In the genomic region with DNA sequence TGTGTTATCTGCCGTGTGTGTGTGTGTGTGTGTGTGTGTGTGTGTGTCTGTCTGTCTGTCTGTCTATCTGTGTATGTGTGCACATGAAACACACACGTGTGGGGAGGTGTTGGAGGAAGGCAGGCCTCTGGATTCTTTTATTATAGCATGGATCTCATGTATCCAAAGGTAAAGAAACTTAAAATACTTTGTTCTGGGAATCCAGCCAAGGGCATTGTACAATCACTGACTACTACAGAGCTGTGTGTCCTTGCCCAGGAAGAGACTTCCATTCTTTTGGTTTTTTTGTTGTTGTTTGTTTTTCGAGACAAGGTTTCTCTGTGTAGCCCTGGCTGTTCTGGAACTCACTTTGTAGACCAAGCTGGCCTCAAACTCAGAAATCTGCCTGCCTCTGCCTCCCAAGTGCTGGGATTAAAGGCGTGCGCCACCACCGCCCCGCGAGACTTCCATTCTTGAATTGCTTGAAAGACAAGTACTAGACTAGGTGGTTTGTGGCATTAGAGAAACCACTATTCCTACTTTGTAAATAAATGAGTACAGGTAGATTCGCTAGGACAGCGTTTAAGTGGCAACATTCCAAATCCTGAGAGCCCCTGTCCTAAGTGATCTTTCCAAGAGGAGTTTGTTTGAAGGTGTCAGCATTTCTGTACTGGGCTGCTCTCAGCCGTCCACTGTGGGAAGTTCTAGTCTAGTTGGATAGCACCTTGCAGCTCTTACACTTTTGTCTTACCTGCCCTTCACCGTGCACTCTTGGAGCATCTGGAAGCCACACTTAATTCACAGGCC, we compare ENCODE assay signal across 21 mouse cellular contexts. TPM values are rescaled to one million over a fixed set of nuclear protein-coding genes. Genes with fewer than 3 reads are reported as not detected.
DNase-seq lines count a peak whose midpoint lies in the region; ATAC-seq and TF ChIP-seq lines count a peak whose summit lies in the region.
"Had no signal": no experiment of that assay in that cellular context is flagged by ENCODE, and none has a peak within 500 bp of the region (broad histone marks: within the 10 kb centered on the region; RNA-seq: fewer than 3 reads in every experiment).

No protein-coding gene starts in this region.

- no peak for ATAC-seq in heart, embryonic 16.5 days (replicated peaks; ENCODE audit: extremely low read depth, insufficient read depth, low FRiP score)
- ATAC-seq in lung, embryonic 14.5 days (ENCODE audit: insufficient read depth): no peak
- ATAC-seq: intestine, embryonic 16.5 days; midbrain, embryonic 13.5 days; Patski had no signal

- peaks cover 25% of the 10 kb centered on the region for H3K4me1 ChIP-seq in heart, embryonic 16.5 days (ENCODE audit: control insufficient read depth, insufficient read depth, low read length)
- peaks cover 11% of the 10 kb centered on the region for H3K4me1 ChIP-seq in lung, embryonic 14.5 days (ENCODE audit: insufficient read depth)
- peaks cover 21% of the 10 kb centered on the region for H3K4me1 ChIP-seq in lung, adult 2 months (ENCODE audit: control insufficient read depth, insufficient read depth, low read length)
- H3K4me1 ChIP-seq in brown adipose tissue, adult 24 weeks (ENCODE audit: control insufficient read depth, insufficient read depth, insufficient read length, low read length): peaks cover 14% of the 10 kb centered on the region

- no peak overlapping the region for H3K4me3 ChIP-seq in heart, embryonic 16.5 days (ENCODE audit: low read length)
- H3K4me3 ChIP-seq in lung, embryonic 14.5 days (ENCODE audit: low read depth, low read length): no peak overlapping the region
- no peak overlapping the region for H3K4me3 ChIP-seq in lung, adult 2 months (replicated peaks; ENCODE audit: extremely low read depth, low read depth, low read length)
- H3K4me3 ChIP-seq in brown adipose tissue, adult 24 weeks (ENCODE audit: insufficient read depth, low read depth, low read length): no peak overlapping the region
- H3K4me3 ChIP-seq: forebrain, embryonic 12.5 days; hindbrain, embryonic 15.5 days; limb, embryonic 12.5 days; midbrain, embryonic 13.5 days; neural tube, embryonic 12.5 days had no signal

- peak overlapping the region; percentile 23; the same call in 1 of the 2 replicates for H3K27ac ChIP-seq in heart, embryonic 16.5 days (ENCODE audit: low read length)
- no peak overlapping the region for H3K27ac ChIP-seq in lung, embryonic 14.5 days (ENCODE audit: low read depth)
- 0 out of 2 replicates have a peak overlapping the region, but pooled peaks have one; percentile 13 for H3K27ac ChIP-seq in brown adipose tissue, adult 24 weeks (replicated peaks; ENCODE audit: low read depth, low read length)
- H3K27ac ChIP-seq: forebrain, embryonic 12.5 days; hindbrain, embryonic 15.5 days; limb, embryonic 12.5 days; liver, embryonic 14.5 days; midbrain, embryonic 13.5 days; neural tube, embryonic 12.5 days; stomach, postnatal 0 days had no signal

- 78% methylated on average over 12 of the region's 12 CpGs for WGBS in heart, embryonic 16.5 days
- 80% methylated on average over 12 of the region's 12 CpGs for WGBS in lung, embryonic 14.5 days
- 64% methylated on average over 12 of the region's 12 CpGs for WGBS in lung, adult 2 months

- H3K27me3 ChIP-seq in heart, embryonic 16.5 days (ENCODE audit: control insufficient read depth, insufficient read depth, low read length): no peaks in the 10 kb centered on the region
- no peaks in the 10 kb centered on the region for H3K27me3 ChIP-seq in lung, embryonic 14.5 days (ENCODE audit: insufficient read depth, low read length)
- H3K27me3 ChIP-seq: forebrain, embryonic 12.5 days; hindbrain, embryonic 15.5 days; midbrain, embryonic 13.5 days; neural tube, embryonic 12.5 days; Patski had no signal

- no peak for DNase-seq in heart, postnatal 4 days
- DNase-seq in lung, embryonic 14.5 days: peak; percentile 37
- no peak for DNase-seq in lung, adult 2 months
- DNase-seq in lung, postnatal 25 days (ENCODE audit: low spot score): peak; percentile 69
- DNase-seq in frontal cortex, postnatal 25 days (ENCODE audit: low spot score in 2 of 2): no peak
- DNase-seq: cerebellum, adult 9-10 months; gastrocnemius, postnatal 14 days; layer of hippocampus, adult 9-11 months; right cerebral cortex, postnatal 4 days; thymus, postnatal 14 days had no signal

- no peak overlapping the region for H3K9ac ChIP-seq in heart, embryonic 16.5 days (ENCODE audit: low read length)
- no peak overlapping the region for H3K9ac ChIP-seq in lung, embryonic 14.5 days
- H3K9ac ChIP-seq: forebrain, embryonic 12.5 days; hindbrain, embryonic 15.5 days; limb, embryonic 12.5 days; liver, embryonic 14.5 days; midbrain, embryonic 13.5 days; neural tube, embryonic 12.5 days had no signal

- no peaks in the 10 kb centered on the region for H3K9me3 ChIP-seq in heart, embryonic 16.5 days (replicated peaks; ENCODE audit: control insufficient read depth, low read length)
- no peaks in the 10 kb centered on the region for H3K9me3 ChIP-seq in lung, embryonic 14.5 days (ENCODE audit: low read depth, low read length)
- H3K9me3 ChIP-seq: forebrain, embryonic 12.5 days; hindbrain, embryonic 15.5 days; limb, embryonic 12.5 days; midbrain, embryonic 13.5 days; neural tube, embryonic 12.5 days had no signal

- TF ChIP-seq POLR2A in lung, adult 2 months (IDR thresholded peaks at IDR 0.05; ENCODE audit: borderline replicate concordance, extremely low read depth, low read depth, low read length): no peak

- H3K4me2 ChIP-seq in heart, embryonic 16.5 days (ENCODE audit: low read depth, low read length): no peak overlapping the region
- no peak overlapping the region for H3K4me2 ChIP-seq in lung, embryonic 14.5 days
- H3K4me2 ChIP-seq: forebrain, embryonic 12.5 days; hindbrain, embryonic 15.5 days; limb, embryonic 12.5 days; midbrain, embryonic 13.5 days; neural tube, embryonic 12.5 days had no signal

- TF ChIP-seq CTCF in lung, embryonic 14.5 days (IDR thresholded peaks at IDR 0.05; ENCODE audit: low read depth): no peak
- no peak for TF ChIP-seq CTCF in lung, adult 2 months (IDR thresholded peaks at IDR 0.05; ENCODE audit: insufficient read depth, low read length)

- no peaks in the 10 kb centered on the region for H3K36me3 ChIP-seq in heart, embryonic 16.5 days (ENCODE audit: control insufficient read depth, insufficient read depth)
- no peaks in the 10 kb centered on the region for H3K36me3 ChIP-seq in lung, embryonic 14.5 days (ENCODE audit: insufficient read depth)
- H3K36me3 ChIP-seq: forebrain, embryonic 12.5 days; hindbrain, embryonic 15.5 days; limb, embryonic 12.5 days; midbrain, embryonic 13.5 days; neural tube, embryonic 12.5 days had no signal

RNA-seq across cellular contexts. Expression of gene Fam214a, which starts 18.7 kb away (rescaled TPM):
- polyA plus RNA-seq in heart, embryonic 16.5 days (2015; fragmentation: Nextera tagmentation; extraction: Ambion mirVana): 11.3 and 11.4 TPM in 2 replicates
- total RNA-seq in heart, postnatal 4 days (2021): 10 to 100 TPM; 13.3 to 15.9 TPM
- polyA plus RNA-seq in lung, embryonic 14.5 days (2014; fragmentation: Nextera tagmentation; extraction: Ambion mirVana): 8.9 and 9.9 TPM in 2 replicates
- polyA plus RNA-seq in lung, adult 2 months (2012; rRNA removed): 8.8 and 11.8 TPM in 2 replicates
- 29.9 and 41.0 TPM in 2 replicates for polyA plus RNA-seq in brown adipose tissue, adult 24 weeks (2012; ENCODE audit: insufficient read depth, insufficient read length, missing spikeins)

Comparison
In these comparisons a context has a peak if more than half of its experiments do, and no peak if none do; other contexts are left out.
1. DNase-seq: peak in lung, embryonic 14.5 days (single experiment) and lung, postnatal 25 days (single experiment); none in heart, postnatal 4 days (single experiment), lung, adult 2 months (single experiment) and frontal cortex, postnatal 25 days (0 of 2).